12 mouse cellular contexts compared by ENCODE assay signal in the genomic region with DNA sequence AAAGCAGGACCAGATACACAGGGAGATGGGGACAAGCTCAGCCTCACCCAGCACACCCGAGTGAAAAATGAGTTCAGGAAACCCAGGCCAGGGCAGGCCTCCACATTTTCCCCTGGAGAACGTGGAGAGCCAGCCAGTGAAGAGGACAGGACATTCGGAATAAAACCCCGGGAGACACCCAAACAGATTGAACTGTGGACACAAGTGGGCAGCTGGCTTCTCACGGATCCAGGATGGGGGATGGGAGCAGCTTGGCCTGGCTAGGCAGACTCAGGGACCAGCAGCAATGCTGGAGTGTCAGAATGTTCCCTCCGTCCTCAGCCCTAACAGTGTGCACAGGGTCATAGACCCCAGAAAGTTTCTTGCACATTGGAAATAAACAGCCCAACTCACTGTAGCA. TPM values are rescaled to one million over a fixed set of nuclear protein-coding genes. Genes with fewer than 3 reads are reported as not detected.
DNase-seq lines count a peak whose midpoint lies in the region; ATAC-seq and TF ChIP-seq lines count a peak whose summit lies in the region.
"Had no signal": no experiment of that assay in that cellular context is flagged by ENCODE, and none has a peak within 500 bp of the region (broad histone marks: within the 10 kb centered on the region; RNA-seq: fewer than 3 reads in every experiment).

No protein-coding gene starts in this region.

- no peaks in the 10 kb centered on the region for H3K27me3 ChIP-seq in kidney, embryonic 16.5 days (ENCODE audit: insufficient read depth, low read length)
- H3K27me3 ChIP-seq: limb, embryonic 15.5 days; midbrain, embryonic 13.5 days had no signal

- H3K27ac ChIP-seq in kidney, embryonic 16.5 days (ENCODE audit: low read length) = no peak overlapping the region
- no peak overlapping the region for H3K27ac ChIP-seq in left cerebral cortex, adult 2 months
- H3K27ac ChIP-seq: limb, embryonic 15.5 days; midbrain, embryonic 13.5 days had no signal

- DNase-seq in cerebellum, adult 18-20 months = peak; percentile 55 to 65
- no peak for DNase-seq in cerebellum, adult 11 months
- DNase-seq in kidney, postnatal 10 days = peak; percentile 53
- peak; percentile 81 to 86 for DNase-seq in cerebellum, postnatal 10 days
- DNase-seq in lung, postnatal 14 days = peak; percentile 50
- DNase-seq in left cerebral cortex, adult 2 months (ENCODE audit: extremely low spot score in 1 of 2, low spot score in 2 of 2) = no peak
- DNase-seq: B cell, adult 2 months had no signal

- no peak for ATAC-seq in kidney, embryonic 16.5 days (ENCODE audit: low FRiP score, low TSS enrichment)
- ATAC-seq in erythroid progenitor cell, adult 5-6 weeks (replicated peaks; ENCODE audit: low FRiP score, poor library complexity, severe bottlenecking) = no peak
- ATAC-seq: midbrain, embryonic 13.5 days had no signal

- TF ChIP-seq CTCF in left cerebral cortex, adult 2 months (IDR thresholded peaks at IDR 0.05) = no peak

- no peaks in the 10 kb centered on the region for H3K9me3 ChIP-seq in kidney, embryonic 16.5 days (ENCODE audit: low read length)
- H3K9me3 ChIP-seq: limb, embryonic 15.5 days; midbrain, embryonic 13.5 days had no signal

- H3K36me3 ChIP-seq in kidney, embryonic 16.5 days (ENCODE audit: insufficient read depth, low read length) = no peaks in the 10 kb centered on the region

- H3K4me2 ChIP-seq in kidney, embryonic 16.5 days (replicated peaks; ENCODE audit: low read depth, low read length) = no peak overlapping the region
- H3K4me2 ChIP-seq: heart, embryonic 11.5 days; limb, embryonic 15.5 days; midbrain, embryonic 13.5 days had no signal

- H3K9ac ChIP-seq in kidney, embryonic 16.5 days (replicated peaks; ENCODE audit: low read length) = no peak overlapping the region
- H3K9ac ChIP-seq: limb, embryonic 15.5 days; midbrain, embryonic 13.5 days had no signal

- WGBS in kidney, embryonic 16.5 days = 38% methylated on average over 6 of the region's 6 CpGs

- H3K4me3 ChIP-seq in kidney, embryonic 16.5 days (ENCODE audit: low read length) = no peak overlapping the region
- H3K4me3 ChIP-seq in left cerebral cortex, adult 2 months = no peak overlapping the region
- H3K4me3 ChIP-seq: limb, embryonic 15.5 days; midbrain, embryonic 13.5 days had no signal

- intact Hi-C loops in left cerebral cortex, adult 2 months (cut with DNase I) = no loop called here

- H3K4me1 ChIP-seq in kidney, embryonic 16.5 days (ENCODE audit: insufficient read depth, low read length) = peaks cover 55% of the 10 kb centered on the region

RNA-seq across cellular contexts. Expression of a gene that starts 18.7 kb away (rescaled TPM):
- polyA plus RNA-seq in kidney, embryonic 16.5 days (2015; fragmentation: Nextera tagmentation; extraction: Ambion mirVana) = 9.1 and 11.4 TPM in 2 replicates
- 0.42 TPM in 1 of 2 replicates, not detected in the other for total RNA-seq in erythroid progenitor cell, adult 5-6 weeks (2015; ENCODE audit: low replicate concordance)
- total RNA-seq in erythroid progenitor cell, adult 5-6 weeks (2017; ENCODE audit: low replicate concordance) = not detected in 2 replicates
- total RNA-seq in left cerebral cortex, adult 2 months (2021) = 10 to 100 TPM; 25.4 to 32.6 TPM

Comparison
In these comparisons a context has a peak if more than half of its experiments do, and no peak if none do; other contexts are left out.
1. DNase-seq: peak in cerebellum, adult 18-20 months (2 of 2), kidney, postnatal 10 days (single experiment), cerebellum, postnatal 10 days (2 of 2) and lung, postnatal 14 days (single experiment); none in cerebellum, adult 11 months (single experiment) and left cerebral cortex, adult 2 months (0 of 2).
2. RNA of a gene that starts 18.7 kb away (total RNA-seq): 25.4 to 32.6 TPM in left cerebral cortex, adult 2 months; 0.42 TPM in erythroid progenitor cell, adult 5-6 weeks; every median in the first group is over 10 times any median in the second.